Mouse (Mus musculus): ENCODE results near the gene Gfra1. TPM values are rescaled to one million over a fixed set of nuclear protein-coding genes. Genes with fewer than 3 reads are reported as not detected.

Gfra1 gene
- 3.5 and 6.3 TPM in 2 replicates for total RNA-seq (2012; rRNA removed)

DNA sequence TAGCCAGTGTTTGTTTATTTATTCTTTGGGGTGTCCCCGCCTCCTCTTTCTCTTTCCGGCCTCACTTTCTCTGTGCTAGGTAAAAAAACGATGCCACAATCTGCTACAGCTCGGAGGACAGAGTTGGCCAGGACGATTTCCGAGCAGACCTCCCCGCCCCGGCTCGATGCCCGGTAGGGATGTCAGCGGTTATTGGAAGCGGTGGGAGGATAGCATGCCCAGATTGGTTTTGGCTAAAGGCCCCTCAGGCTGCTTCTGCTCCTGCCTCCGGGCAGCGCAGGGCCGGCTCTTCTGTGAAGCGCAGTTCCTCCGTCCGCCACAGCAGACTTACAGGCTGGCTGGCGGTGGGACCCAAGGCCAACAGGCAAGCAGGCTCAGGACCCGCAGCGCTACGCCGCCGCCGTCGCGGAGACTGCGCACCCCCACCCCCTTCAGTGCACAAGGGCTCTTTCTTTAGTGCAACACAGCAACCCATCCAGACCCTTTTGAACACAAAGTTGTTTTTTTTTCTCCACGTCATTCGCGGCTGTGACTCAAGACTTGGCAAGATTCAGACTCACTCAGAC, at the start of gene Gfra1:
Gene Gfra1 (minus strand): TSS at position 414 of the 566 bp plus-strand sequence.
- in situ Hi-C loops (cut with MboI; ENCODE audit: low sequenced_read_pairs in 2 of 2, unreplicated experiment in 2 of 2) = no loop called here
- no peak for TF ChIP-seq ZC3H11A (IDR thresholded peaks at IDR 0.05; ENCODE audit: borderline replicate concordance, low read depth, low read length)
- TF ChIP-seq HCFC1 (IDR thresholded peaks at IDR 0.05; ENCODE audit: borderline replicate concordance, insufficient read depth, low read length) = no peak
- TF ChIP-seq ZNF384 (IDR thresholded peaks at IDR 0.05; ENCODE audit: low read depth, low read length) = no peak
- no peak for TF ChIP-seq CHD2 (IDR thresholded peaks at IDR 0.05; ENCODE audit: low read depth, low read length)
- no peak for TF ChIP-seq MAFK (IDR thresholded peaks at IDR 0.05; ENCODE audit: insufficient read depth, low read depth, low read length)
- Histone ChIP-seq H3K9me3 (ENCODE audit: control insufficient read depth, insufficient read depth, low read depth, low read length) (no peaks in the 10 kb centered on the region), H3K9ac (ENCODE audit: insufficient read depth, low read depth, low read length, poor library complexity, severe bottlenecking) (peak within 1 kb of the TSS; percentile 7; the same call in 1 of the 2 replicates), H3K4me1 (ENCODE audit: control insufficient read depth in 2 of 2, insufficient read depth in 2 of 2, low read length in 2 of 2, poor library complexity in 1 of 2) (peaks cover 0 to 5% of the 10 kb centered on the region in 2 experiments; a peak in 1 of 4 replicates), H3K4me3 (ENCODE audit: insufficient read depth in 1 of 2, low read depth in 1 of 2, low read length in 2 of 2, poor library complexity in 1 of 2, severe bottlenecking in 1 of 2) (peak within 1 kb of the TSS; percentile 43 to 62), H3K36me3 (ENCODE audit: control insufficient read depth, insufficient read depth, low read length, poor library complexity, severe bottlenecking) (no peaks in the 10 kb centered on the region), H3K27ac (ENCODE audit: insufficient read depth, low read depth, low read length, poor library complexity, severe bottlenecking) (no peak within 1 kb of the TSS)
- peak; percentile 29 for DNase-seq (ENCODE audit: low read depth, low spot score)

GRCm38 (mm10) chr19:58500049-58500448, 44.3 kb upstream of the Gfra1 start:
- in situ Hi-C loops (cut with MboI; ENCODE audit: low sequenced_read_pairs in 2 of 2, unreplicated experiment in 2 of 2) = no loop called here
- no peaks in the 10 kb centered on the region for H3K9me3 ChIP-seq (ENCODE audit: control insufficient read depth, insufficient read depth, low read depth, low read length)
- no peak overlapping the region for H3K27ac ChIP-seq (ENCODE audit: insufficient read depth, low read depth, low read length, poor library complexity, severe bottlenecking)
- no peak overlapping the region for H3K9ac ChIP-seq (ENCODE audit: insufficient read depth, low read depth, low read length, poor library complexity, severe bottlenecking)
- no peaks in the 10 kb centered on the region for H3K36me3 ChIP-seq (ENCODE audit: control insufficient read depth, insufficient read depth, low read length, poor library complexity, severe bottlenecking)
- no peaks in the 10 kb centered on the region for H3K4me1 ChIP-seq (ENCODE audit: control insufficient read depth in 2 of 2, insufficient read depth in 2 of 2, low read length in 2 of 2, poor library complexity in 1 of 2)
- DNase-seq (ENCODE audit: low read depth, low spot score) = no peak
- TF ChIP-seq ZNF384 (IDR thresholded peaks at IDR 0.05; ENCODE audit: low read depth, low read length) = peak; percentile 93
- no peak for TF ChIP-seq ZC3H11A (IDR thresholded peaks at IDR 0.05; ENCODE audit: borderline replicate concordance, low read depth, low read length)
- no peak for TF ChIP-seq HCFC1 (IDR thresholded peaks at IDR 0.05; ENCODE audit: borderline replicate concordance, insufficient read depth, low read length)
- no peak for TF ChIP-seq MAFK (IDR thresholded peaks at IDR 0.05; ENCODE audit: insufficient read depth, low read depth, low read length)
- no peak for TF ChIP-seq CHD2 (IDR thresholded peaks at IDR 0.05; ENCODE audit: low read depth, low read length)
- no peak overlapping the region for H3K4me3 ChIP-seq (ENCODE audit: insufficient read depth in 1 of 2, low read depth in 1 of 2, low read length in 2 of 2, poor library complexity in 1 of 2, severe bottlenecking in 1 of 2)

DNA sequence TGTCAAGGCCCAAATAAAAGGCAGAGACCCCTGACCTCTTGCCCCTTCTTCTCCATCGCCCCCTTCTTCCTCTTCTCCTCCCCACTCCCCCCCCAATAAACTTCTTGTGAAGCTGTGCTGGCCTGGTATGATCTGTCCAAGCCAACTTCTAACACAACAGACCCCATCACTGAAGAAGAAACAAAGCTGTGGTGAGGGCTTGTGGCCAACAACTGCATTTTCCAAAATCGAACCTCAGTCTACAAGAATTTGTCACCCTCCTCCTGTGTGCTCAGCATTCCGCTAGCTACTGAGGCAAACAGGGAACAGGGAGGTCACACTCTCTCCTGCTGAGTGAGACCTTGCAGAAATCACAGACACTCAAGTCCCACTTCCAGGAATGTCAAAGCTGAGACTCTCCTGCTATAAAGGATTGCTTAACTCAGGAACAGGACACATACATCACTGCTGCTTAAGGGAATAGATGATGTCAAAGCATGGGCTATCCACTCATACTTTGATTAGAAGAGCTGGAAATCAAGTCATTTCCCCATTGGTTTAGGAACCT, 43.8 kb upstream of the Gfra1 start:
- TF ChIP-seq ZC3H11A (IDR thresholded peaks at IDR 0.05; ENCODE audit: borderline replicate concordance, low read depth, low read length) (no peak), HCFC1 (IDR thresholded peaks at IDR 0.05; ENCODE audit: borderline replicate concordance, insufficient read depth, low read length) (no peak), ZNF384 (IDR thresholded peaks at IDR 0.05; ENCODE audit: low read depth, low read length) (no peak), MAFK (IDR thresholded peaks at IDR 0.05; ENCODE audit: insufficient read depth, low read depth, low read length) (no peak), CHD2 (IDR thresholded peaks at IDR 0.05; ENCODE audit: low read depth, low read length) (no peak)
- no peaks in the 10 kb centered on the region for H3K36me3 ChIP-seq (ENCODE audit: control insufficient read depth, insufficient read depth, low read length, poor library complexity, severe bottlenecking)
- H3K4me3 ChIP-seq (ENCODE audit: insufficient read depth in 1 of 2, low read depth in 1 of 2, low read length in 2 of 2, poor library complexity in 1 of 2, severe bottlenecking in 1 of 2) = no peak overlapping the region
- no peak overlapping the region for H3K27ac ChIP-seq (ENCODE audit: insufficient read depth, low read depth, low read length, poor library complexity, severe bottlenecking)
- no peak overlapping the region for H3K9ac ChIP-seq (ENCODE audit: insufficient read depth, low read depth, low read length, poor library complexity, severe bottlenecking)
- H3K4me1 ChIP-seq (ENCODE audit: control insufficient read depth in 2 of 2, insufficient read depth in 2 of 2, low read length in 2 of 2, poor library complexity in 1 of 2) = no peaks in the 10 kb centered on the region
- H3K9me3 ChIP-seq (ENCODE audit: control insufficient read depth, insufficient read depth, low read depth, low read length) = no peaks in the 10 kb centered on the region
- no peak for DNase-seq (ENCODE audit: low read depth, low spot score)
- in situ Hi-C loops (cut with MboI; ENCODE audit: low sequenced_read_pairs in 2 of 2, unreplicated experiment in 2 of 2) = no loop called here

DNA sequence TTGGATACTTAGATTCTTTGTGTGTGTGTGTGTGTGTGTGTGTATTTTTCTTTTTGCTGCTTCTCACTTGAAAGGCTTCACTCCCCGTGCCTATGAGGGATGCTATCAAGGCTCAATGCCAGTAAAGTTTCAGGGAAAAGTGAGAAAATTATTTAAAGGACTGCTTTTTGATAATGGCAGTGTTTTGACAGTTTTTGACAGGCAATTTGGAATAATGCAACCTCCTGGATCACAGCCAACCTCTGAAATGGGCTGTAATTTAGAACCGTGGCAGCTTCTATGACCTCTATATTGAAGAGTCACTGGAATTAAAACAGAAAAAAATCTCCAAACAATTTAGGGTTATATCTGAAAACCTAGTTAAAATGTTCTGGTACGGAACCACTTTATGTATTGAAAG, 41.4 kb upstream of the Gfra1 start:
- in situ Hi-C loops (cut with MboI; ENCODE audit: low sequenced_read_pairs in 2 of 2, unreplicated experiment in 2 of 2) = no loop called here
- TF ChIP-seq HCFC1 (IDR thresholded peaks at IDR 0.05; ENCODE audit: borderline replicate concordance, insufficient read depth, low read length) (no peak), CHD2 (IDR thresholded peaks at IDR 0.05; ENCODE audit: low read depth, low read length) (no peak), MAFK (IDR thresholded peaks at IDR 0.05; ENCODE audit: insufficient read depth, low read depth, low read length) (no peak), ZC3H11A (IDR thresholded peaks at IDR 0.05; ENCODE audit: borderline replicate concordance, low read depth, low read length) (no peak), ZNF384 (IDR thresholded peaks at IDR 0.05; ENCODE audit: low read depth, low read length) (no peak)
- no peaks in the 10 kb centered on the region for H3K9me3 ChIP-seq (ENCODE audit: control insufficient read depth, insufficient read depth, low read depth, low read length)
- no peaks in the 10 kb centered on the region for H3K4me1 ChIP-seq (ENCODE audit: control insufficient read depth in 2 of 2, insufficient read depth in 2 of 2, low read length in 2 of 2, poor library complexity in 1 of 2)
- H3K4me3 ChIP-seq (ENCODE audit: insufficient read depth in 1 of 2, low read depth in 1 of 2, low read length in 2 of 2, poor library complexity in 1 of 2, severe bottlenecking in 1 of 2) = no peak overlapping the region
- DNase-seq (ENCODE audit: low read depth, low spot score) = no peak
- H3K27ac ChIP-seq (ENCODE audit: insufficient read depth, low read depth, low read length, poor library complexity, severe bottlenecking) = no peak overlapping the region
- no peak overlapping the region for H3K9ac ChIP-seq (ENCODE audit: insufficient read depth, low read depth, low read length, poor library complexity, severe bottlenecking)
- no peaks in the 10 kb centered on the region for H3K36me3 ChIP-seq (ENCODE audit: control insufficient read depth, insufficient read depth, low read length, poor library complexity, severe bottlenecking)
